Mouse (Mus musculus): ENCODE data around the gene Rpl36-ps4. TPM values are rescaled to one million over a fixed set of nuclear protein-coding genes. Genes with fewer than 3 reads are reported as not detected.
A peak's percentile ranks its signal among the peaks of the same experiment; 100 is the strongest.
"Not testable (repeated sequence)": the region's sequence is repeated elsewhere in the genome, so short reads cannot be mapped to it uniquely, and the experiment has no call there.

Gene Rpl36-ps4
- polyA plus RNA-seq, 1 experiment from 2014 or later, result not detected

- DNase-seq (ENCODE audit: low spot score) (no peak), ATAC-seq (ENCODE audit: low FRiP score) (no peak)
- Histone ChIP-seq H3K4me2 (replicated peaks) (no peak overlapping the region), H3K9me3 (ENCODE audit: control insufficient read depth, low read length) (no peaks in the 10 kb centered on the region), H3K27me3 (ENCODE audit: control insufficient read depth, insufficient read depth, low read length) (no peaks in the 10 kb centered on the region), H3K4me3 (replicated peaks; ENCODE audit: low read length) (no peak overlapping the region), H3K36me3 (replicated peaks; ENCODE audit: control insufficient read depth, insufficient read depth) (no peaks in the 10 kb centered on the region), H3K27ac (no peak overlapping the region), H3K4me1 (replicated peaks; ENCODE audit: control insufficient read depth, insufficient read depth, low read length) (no peaks in the 10 kb centered on the region), H3K9ac (no peak overlapping the region)
- WGBS, result 86% methylated on average over 5 of the region's 5 CpGs
Observed at GRCm38 (mm10) chr17:87918121-87918520, 2.7 kb upstream of the Rpl36-ps4 start.

- no peak for ATAC-seq (ENCODE audit: low FRiP score)
- DNase-seq (ENCODE audit: low spot score), result no peak
Observed at GRCm38 (mm10) chr17:87934326-87934725, 13.5 kb downstream of the Rpl36-ps4 start.

GRCm38 (mm10) chr17:87934736-87935135, 14.0 kb downstream of the Rpl36-ps4 start:
- no peak overlapping the region for H3K27ac ChIP-seq
- H3K9ac ChIP-seq, result no peak overlapping the region
- H3K4me3 ChIP-seq (replicated peaks; ENCODE audit: low read length), result no peak overlapping the region
- no peaks in the 10 kb centered on the region for H3K27me3 ChIP-seq (ENCODE audit: control insufficient read depth, insufficient read depth, low read length)
- DNase-seq (ENCODE audit: low spot score), result no peak
- no peaks in the 10 kb centered on the region for H3K9me3 ChIP-seq (ENCODE audit: control insufficient read depth, low read length)
- 88% methylated on average over 8 of the region's 8 CpGs for WGBS
- H3K4me2 ChIP-seq (replicated peaks), result no peak overlapping the region
- ATAC-seq (ENCODE audit: low FRiP score), result no peak
- no peaks in the 10 kb centered on the region for H3K36me3 ChIP-seq (replicated peaks; ENCODE audit: control insufficient read depth, insufficient read depth)
- no peaks in the 10 kb centered on the region for H3K4me1 ChIP-seq (replicated peaks; ENCODE audit: control insufficient read depth, insufficient read depth, low read length)

More at GRCm38 (mm10) chr17:87934326-87934725, 13.5 kb downstream of the Rpl36-ps4 start:
- H3K9me3 ChIP-seq (ENCODE audit: control insufficient read depth, low read length), result no peaks in the 10 kb centered on the region
- H3K36me3 ChIP-seq (replicated peaks; ENCODE audit: control insufficient read depth, insufficient read depth), result no peaks in the 10 kb centered on the region
- H3K4me1 ChIP-seq (replicated peaks; ENCODE audit: control insufficient read depth, insufficient read depth, low read length), result no peaks in the 10 kb centered on the region
- H3K4me3 ChIP-seq (replicated peaks; ENCODE audit: low read length), result no peak overlapping the region
- H3K27me3 ChIP-seq (ENCODE audit: control insufficient read depth, insufficient read depth, low read length), result no peaks in the 10 kb centered on the region
- no peak overlapping the region for H3K4me2 ChIP-seq (replicated peaks)
- 80% methylated on average over 10 of the region's 10 CpGs for WGBS
- no peak overlapping the region for H3K9ac ChIP-seq
- no peak overlapping the region for H3K27ac ChIP-seq

GRCm38 (mm10) chr17:87936156-87936555, 15.4 kb downstream of the Rpl36-ps4 start:
- Histone ChIP-seq H3K4me1 (replicated peaks; ENCODE audit: control insufficient read depth, insufficient read depth, low read length) (no peaks in the 10 kb centered on the region), H3K36me3 (replicated peaks; ENCODE audit: control insufficient read depth, insufficient read depth) (no peaks in the 10 kb centered on the region), H3K27me3 (ENCODE audit: control insufficient read depth, insufficient read depth, low read length) (no peaks in the 10 kb centered on the region), H3K27ac (no peak overlapping the region), H3K4me2 (replicated peaks) (no peak overlapping the region), H3K9ac (no peak overlapping the region), H3K4me3 (replicated peaks; ENCODE audit: low read length) (no peak overlapping the region), H3K9me3 (ENCODE audit: control insufficient read depth, low read length) (no peaks in the 10 kb centered on the region)
- ATAC-seq (ENCODE audit: low FRiP score) (no peak), DNase-seq (ENCODE audit: low spot score) (no peak)
- WGBS, result 94% methylated on average over 4 of the region's 4 CpGs

GRCm38 (mm10) chr17:87948965-87949584, 28.3 kb downstream of the Rpl36-ps4 start:
- no peaks in the 10 kb centered on the region for H3K9me3 ChIP-seq (ENCODE audit: control insufficient read depth, low read length)

GRCm38 (mm10) chr17:87954618-87955124, 33.9 kb downstream of the Rpl36-ps4 start:
- H3K4me2 ChIP-seq (replicated peaks); ATAC-seq (ENCODE audit: low FRiP score); H3K4me3 ChIP-seq (replicated peaks; ENCODE audit: low read length); H3K27me3 ChIP-seq (ENCODE audit: control insufficient read depth, insufficient read depth, low read length); H3K36me3 ChIP-seq (replicated peaks; ENCODE audit: control insufficient read depth, insufficient read depth); H3K9me3 ChIP-seq (ENCODE audit: control insufficient read depth, low read length); H3K9ac ChIP-seq; H3K4me1 ChIP-seq (replicated peaks; ENCODE audit: control insufficient read depth, insufficient read depth, low read length); H3K27ac ChIP-seq; DNase-seq (ENCODE audit: low spot score): not testable (repeated sequence)
- WGBS, result 94% methylated on average over 13 of the region's 13 CpGs

More at GRCm38 (mm10) chr17:87948965-87949584, 28.3 kb downstream of the Rpl36-ps4 start:
- ATAC-seq (ENCODE audit: low FRiP score), result peak; percentile 80; the same call in 1 of the 2 replicates
- no peak overlapping the region for H3K27ac ChIP-seq
- no peaks in the 10 kb centered on the region for H3K27me3 ChIP-seq (ENCODE audit: control insufficient read depth, insufficient read depth, low read length)
- no peak overlapping the region for H3K9ac ChIP-seq
- H3K4me1 ChIP-seq (replicated peaks; ENCODE audit: control insufficient read depth, insufficient read depth, low read length), result no peaks in the 10 kb centered on the region
- DNase-seq (ENCODE audit: low spot score), result peak; percentile 87
- H3K4me2 ChIP-seq (replicated peaks), result no peak overlapping the region
- WGBS, result 47% methylated on average over 16 of the region's 16 CpGs
- no peaks in the 10 kb centered on the region for H3K36me3 ChIP-seq (replicated peaks; ENCODE audit: control insufficient read depth, insufficient read depth)
- H3K4me3 ChIP-seq (replicated peaks; ENCODE audit: low read length), result no peak overlapping the region

- no peak overlapping the region for H3K9ac ChIP-seq
- H3K27ac ChIP-seq, result no peak overlapping the region
- 78% methylated on average over 12 of the region's 12 CpGs for WGBS
- H3K4me1 ChIP-seq (replicated peaks; ENCODE audit: control insufficient read depth, insufficient read depth, low read length), result no peaks in the 10 kb centered on the region
- no peak for ATAC-seq (ENCODE audit: low FRiP score)
- DNase-seq (ENCODE audit: low spot score), result no peak
- no peak overlapping the region for H3K4me2 ChIP-seq (replicated peaks)
- no peaks in the 10 kb centered on the region for H3K27me3 ChIP-seq (ENCODE audit: control insufficient read depth, insufficient read depth, low read length)
- no peak overlapping the region for H3K4me3 ChIP-seq (replicated peaks; ENCODE audit: low read length)
- H3K9me3 ChIP-seq (ENCODE audit: control insufficient read depth, low read length), result no peaks in the 10 kb centered on the region
- no peaks in the 10 kb centered on the region for H3K36me3 ChIP-seq (replicated peaks; ENCODE audit: control insufficient read depth, insufficient read depth)
Observed at GRCm38 (mm10) chr17:87957096-87957840, 36.5 kb downstream of the Rpl36-ps4 start.

- H3K36me3 ChIP-seq (replicated peaks; ENCODE audit: control insufficient read depth, insufficient read depth), result no peaks in the 10 kb centered on the region
- WGBS, result 68% methylated on average over 8 of the region's 8 CpGs
- ATAC-seq (ENCODE audit: low FRiP score), result no peak
- H3K4me1 ChIP-seq (replicated peaks; ENCODE audit: control insufficient read depth, insufficient read depth, low read length), result no peaks in the 10 kb centered on the region
- H3K4me2 ChIP-seq (replicated peaks), result no peak overlapping the region
- H3K27ac ChIP-seq, result no peak overlapping the region
- DNase-seq (ENCODE audit: low spot score), result no peak
- H3K4me3 ChIP-seq (replicated peaks; ENCODE audit: low read length), result no peak overlapping the region
- H3K9ac ChIP-seq, result no peak overlapping the region
- no peaks in the 10 kb centered on the region for H3K27me3 ChIP-seq (ENCODE audit: control insufficient read depth, insufficient read depth, low read length)
- H3K9me3 ChIP-seq (ENCODE audit: control insufficient read depth, low read length), result no peaks in the 10 kb centered on the region
Observed at GRCm38 (mm10) chr17:87958283-87958682, 37.5 kb downstream of the Rpl36-ps4 start.

- not testable (repeated sequence) for H3K4me1 ChIP-seq (replicated peaks; ENCODE audit: control insufficient read depth, insufficient read depth, low read length); H3K36me3 ChIP-seq (replicated peaks; ENCODE audit: control insufficient read depth, insufficient read depth); DNase-seq (ENCODE audit: low spot score); ATAC-seq (ENCODE audit: low FRiP score); H3K4me2 ChIP-seq (replicated peaks); H3K27ac ChIP-seq; H3K4me3 ChIP-seq (replicated peaks; ENCODE audit: low read length); H3K9me3 ChIP-seq (ENCODE audit: control insufficient read depth, low read length); H3K27me3 ChIP-seq (ENCODE audit: control insufficient read depth, insufficient read depth, low read length); H3K9ac ChIP-seq
- 94% methylated on average over 11 of the region's 11 CpGs for WGBS
Observed at GRCm38 (mm10) chr17:87959406-87959805, 38.6 kb downstream of the Rpl36-ps4 start.
